Mouse (Mus musculus) frontal cortex, postnatal 14 days (tissue): ENCODE data around the gene Elmo3.
A peak's percentile ranks its signal among the peaks of the same experiment; 100 is the strongest.

Experiments used
- DNase-seq, 2 experiments: peaks; one replicate each; pipeline ENCODE4 v3.0.0; 2022; ENCODE audit warnings: low spot score in 2 of 2

Gene Elmo3

GRCm38 (mm10) chr8:105298351-105299252, 6.8 kb upstream of the Elmo3 start:
- DNase-seq = no peak

GRCm38 (mm10) chr8:105299962-105300361, 5.4 kb upstream of the Elmo3 start:
- no peak for DNase-seq

GRCm38 (mm10) chr8:105303396-105303795, 2.0 kb upstream of the Elmo3 start:
- DNase-seq = no peak

- DNase-seq = no peak
These were observed 1.5 kb upstream of the Elmo3 start for GRCm38 (mm10) chr8:105303874-105304273.

- DNase-seq = no peak
These were observed 833 bp upstream of the Elmo3 start for GRCm38 (mm10) chr8:105304325-105305210.

- no peak for DNase-seq
These were observed 818 bp downstream of the Elmo3 start for GRCm38 (mm10) chr8:105306146-105306691.

GRCm38 (mm10) chr8:105307670-105308069, 2.3 kb downstream of the Elmo3 start:
- no peak for DNase-seq

- DNase-seq = no peak
These were observed 3.0 kb downstream of the Elmo3 start for GRCm38 (mm10) chr8:105308428-105308827.

- no peak for DNase-seq
These were observed 3.9 kb downstream of the Elmo3 start for GRCm38 (mm10) chr8:105309142-105309847.

- DNase-seq = no peak
These were observed 4.7 kb downstream of the Elmo3 start for GRCm38 (mm10) chr8:105310118-105310517.

- DNase-seq = no peak
These were observed 6.3 kb downstream of the Elmo3 start for GRCm38 (mm10) chr8:105311718-105312117.

GRCm38 (mm10) chr8:105312891-105313481, 7.6 kb downstream of the Elmo3 start:
- DNase-seq = no peak

GRCm38 (mm10) chr8:105313622-105314402, 8.4 kb downstream of the Elmo3 start:
- DNase-seq = no peak

- no peak for DNase-seq
These were observed 9.8 kb downstream of the Elmo3 start for GRCm38 (mm10) chr8:105315073-105315769.

GRCm38 (mm10) chr8:105317941-105318340, 12.5 kb downstream of the Elmo3 start:
- DNase-seq = no peak

- DNase-seq = no peak
These were observed 13.3 kb downstream of the Elmo3 start for GRCm38 (mm10) chr8:105318662-105319190.

- DNase-seq = no peak
These were observed 17.8 kb downstream of the Elmo3 start for GRCm38 (mm10) chr8:105323183-105323582.

- DNase-seq = no peak
These were observed 20.3 kb downstream of the Elmo3 start for GRCm38 (mm10) chr8:105325641-105326093.

- DNase-seq = peak; percentile 95 to 97
These were observed 20.8 kb downstream of the Elmo3 start, which contains the start of the genes Lrrc29 and Tmem208 for GRCm38 (mm10) chr8:105326141-105326672. Gene Lrrc29, minus strand, starts transcription at chr8:105326278. Gene Tmem208, plus strand, starts transcription at chr8:105326354.
